Mouse (Mus musculus) heart, adult 2 months (tissue): Measurements from ENCODE around the gene Pigf. TPM values are rescaled to one million over a fixed set of nuclear protein-coding genes. Genes with fewer than 3 reads are reported as not detected.

Experiments used
- DNase-seq, 2 experiments: peaks; one replicate each; pipeline ENCODE4 v3.0.0; 2021
- H3K27ac ChIP-seq: fragments of 200-600 bp; 2 replicates; pipeline ENCODE4 v1.8.1; 2022
- H3K27me3 ChIP-seq: fragments of 200-500 bp; 2 replicates; pipeline ENCODE4 v1.6.1; 2012; ENCODE audit warnings: mild to moderate bottlenecking, low read length, inconsistent platforms, mixed read lengths; ENCODE audit not compliant: control insufficient read depth, insufficient read depth
- H3K36me3 ChIP-seq: fragments of 200-500 bp; 2 replicates; pipeline ENCODE4 v1.6.1; 2012; ENCODE audit warnings: low read length, inconsistent platforms; ENCODE audit not compliant: control insufficient read depth, insufficient read depth
- H3K4me1 ChIP-seq: fragments of 200-500 bp; 2 replicates; pipeline ENCODE4 v1.6.1; 2011; ENCODE audit warnings: low read length; ENCODE audit not compliant: control insufficient read depth, insufficient read depth
- H3K4me3 ChIP-seq: fragments of 200-600 bp; 2 replicates; pipeline ENCODE4 v1.8.1; 2022
- H3K79me2 ChIP-seq: fragments of 200-500 bp; replicated peaks from 2 replicates; pipeline ENCODE4 v1.6.1; 2012; ENCODE audit warnings: mild to moderate bottlenecking, inconsistent platforms, low read length, moderate library complexity, mixed read lengths; ENCODE audit not compliant: control insufficient read depth, insufficient read depth
- H3K9ac ChIP-seq: fragments of 200-500 bp; 2 replicates; pipeline ENCODE4 v1.6.1; 2012; ENCODE audit warnings: low read depth, mild to moderate bottlenecking, control low read depth, inconsistent platforms, low read length, mixed read lengths
- CTCF ChIP-seq: fragments of 200-600 bp; IDR thresholded peaks from 2 replicates; pipeline ENCODE4 v1.8.1; 2022; ENCODE audit warnings: antibody characterized with exemption, mild to moderate bottlenecking, moderate library complexity
- EP300 ChIP-seq: fragments of 200-500 bp; IDR thresholded peaks from 2 replicates; pipeline ENCODE4 v1.6.1; 2011; ENCODE audit warnings: low read depth, low read length, control low read depth; ENCODE audit not compliant: insufficient read depth
- POLR2A ChIP-seq: fragments of 200-500 bp; IDR thresholded peaks from 2 replicates; pipeline ENCODE4 v1.6.1; 2011; ENCODE audit warnings: mild to moderate bottlenecking, low read depth, low read length, control low read depth; ENCODE audit not compliant: insufficient read depth
- WGBS: fragments of 180-500 bp; shearing (Covaris S2); methylation state at CpG from one replicate; pipeline ENCODE4 v1.1.7; 2018; 5-methylcytosine and 5-hydroxymethylcytosine counted together
- intact Hi-C: fragments of 180-260 bp; cut with DNase I; formaldehyde crosslinking; loops from one replicate; pipeline ENCODE4 v1.15.1; 2025
- polyA plus RNA-seq: library from polyadenylated mRNA; depleted of rRNA; stranded (reverse); fragments of >200 nt; gene quantifications from 2 replicates; pipeline ENCODE4 v1.2.3, GENCODE M21; 2012
- total RNA-seq, 2 experiments: library from RNA; stranded (reverse); gene quantifications; 2 replicates each; pipeline ENCODE4 v1.2.3; 2021

Pigf gene
- total and polyA plus RNA-seq, 3 experiments: 2.4 to 5.2 (median 3.4) TPM

GRCm38 (mm10) chr17:86976387-86976786 is 48.8 kb downstream of the Pigf start:
- peaks cover 12% of the 10 kb centered on the region for H3K4me1 ChIP-seq
- H3K27ac ChIP-seq: no peak overlapping the region
- 49% methylated on average over 10 of the region's 10 CpGs for WGBS
- H3K9ac ChIP-seq: no peak overlapping the region
- H3K27me3 ChIP-seq: no peaks in the 10 kb centered on the region
- intact Hi-C loops: no loop called here
- H3K36me3 ChIP-seq: peaks cover 7% of the 10 kb centered on the region
- no peak overlapping the region for H3K4me3 ChIP-seq
- H3K79me2 ChIP-seq: no peaks in the 10 kb centered on the region
- no peak for DNase-seq
- TF ChIP-seq CTCF (no peak), EP300 (no peak), POLR2A (no peak)

- WGBS: 70% methylated on average over 2 of the region's 2 CpGs
- intact Hi-C loops: no loop called here
- TF ChIP-seq CTCF (no peak), EP300 (no peak), POLR2A (no peak)
- Histone ChIP-seq H3K79me2 (no peaks in the 10 kb centered on the region; the same call in none of the 2 replicates), H3K27ac (no peak overlapping the region), H3K4me1 (peaks cover 17% of the 10 kb centered on the region), H3K27me3 (no peaks in the 10 kb centered on the region), H3K4me3 (no peak overlapping the region), H3K9ac (no peak overlapping the region), H3K36me3 (peaks cover 7% of the 10 kb centered on the region; the same call in 1 of the 2 replicates)
- DNase-seq: no peak
Measured at GRCm38 (mm10) chr17:86973097-86973496, 52.1 kb downstream of the Pigf start.

GRCm38 (mm10) chr17:86971860-86972259 is 53.3 kb downstream of the Pigf start:
- TF ChIP-seq EP300 (no peak), POLR2A (no peak), CTCF (no peak)
- Histone ChIP-seq H3K4me3 (no peak overlapping the region), H3K27ac (no peak overlapping the region), H3K9ac (no peak overlapping the region), H3K36me3 (peaks cover 10% of the 10 kb centered on the region; the same call in 1 of the 2 replicates), H3K79me2 (no peaks in the 10 kb centered on the region; the same call in none of the 2 replicates), H3K4me1 (peaks cover 25% of the 10 kb centered on the region), H3K27me3 (no peaks in the 10 kb centered on the region)
- intact Hi-C loops: no loop called here
- DNase-seq: no peak
- WGBS: 90% methylated on average over 7 of the region's 7 CpGs

DNA sequence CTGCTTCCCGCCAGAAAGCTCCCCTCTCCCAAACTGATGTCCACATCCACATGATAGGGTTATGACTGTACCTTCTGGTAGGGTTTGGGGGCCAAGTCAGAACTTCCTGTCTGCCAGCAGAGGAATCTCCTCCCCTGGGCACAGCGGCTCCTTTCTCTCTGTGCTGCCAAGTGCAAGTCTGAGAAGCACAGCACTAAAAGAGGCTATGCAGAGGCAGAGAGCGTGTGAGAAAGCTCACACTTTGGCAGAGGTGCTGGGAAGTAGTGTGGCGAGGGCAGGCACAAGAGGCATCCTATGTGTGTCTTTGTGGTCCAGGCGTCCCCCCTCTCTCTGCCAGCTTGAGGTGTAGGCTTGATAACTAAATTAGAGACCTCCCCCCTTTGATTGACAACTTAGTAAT is 54.2 kb downstream of the Pigf start:
- intact Hi-C loops: no loop called here
- Histone ChIP-seq H3K36me3 (peaks cover 10% of the 10 kb centered on the region; the same call in 1 of the 2 replicates), H3K79me2 (no peaks in the 10 kb centered on the region; the same call in none of the 2 replicates)

DNA sequence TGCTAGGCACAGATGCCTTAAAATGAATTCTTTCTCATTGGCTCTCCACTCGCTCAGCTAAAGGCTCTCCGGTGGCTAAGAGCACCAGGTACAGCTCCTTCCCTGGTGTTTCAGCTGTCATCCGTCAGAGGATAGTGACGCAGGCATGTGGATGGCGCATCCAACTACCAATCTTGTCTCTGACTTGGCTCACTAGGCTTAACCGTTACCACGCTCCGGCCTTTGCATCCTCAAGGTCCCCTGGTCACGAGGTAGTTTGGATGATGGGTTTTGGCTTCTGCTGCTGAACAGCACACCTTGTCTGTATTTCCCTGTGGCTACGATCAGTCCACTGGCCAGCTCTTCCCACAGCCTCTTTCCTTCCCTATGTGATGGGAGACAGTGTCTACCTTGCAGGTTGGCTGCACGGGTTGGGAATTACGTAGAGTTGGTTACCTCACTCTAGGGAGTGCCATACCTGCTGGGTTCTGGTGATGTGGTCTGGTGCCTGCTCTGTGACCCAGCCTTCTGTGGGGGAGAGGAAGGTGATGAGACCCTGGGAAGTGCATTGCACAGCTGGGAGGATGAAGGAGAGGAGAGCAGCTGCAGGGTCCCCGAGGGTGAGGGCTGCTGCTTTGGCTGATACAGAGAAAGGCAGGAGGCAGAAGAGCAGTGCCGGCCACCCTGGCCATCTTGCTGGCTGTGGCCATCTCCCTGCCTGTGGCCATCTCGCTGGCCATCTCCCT is 55.0 kb downstream of the Pigf start:
- intact Hi-C loops: no loop called here
- Histone ChIP-seq H3K27me3 (no peaks in the 10 kb centered on the region), H3K27ac (no peak overlapping the region; the same call in 1 of the 2 replicates), H3K36me3 (peaks cover 10% of the 10 kb centered on the region; the same call in 1 of the 2 replicates), H3K9ac (no peak overlapping the region), H3K4me1 (peaks cover 25% of the 10 kb centered on the region), H3K4me3 (no peak overlapping the region), H3K79me2 (no peaks in the 10 kb centered on the region; the same call in none of the 2 replicates)
- no peak for DNase-seq
- 85% methylated on average over 15 of the region's 15 CpGs for WGBS
- no peak for TF ChIP-seq POLR2A
- TF ChIP-seq EP300: no peak
- TF ChIP-seq CTCF: no peak

More for the DNA sequence above, 54.2 kb downstream of the Pigf start:
- H3K27ac ChIP-seq: no peak overlapping the region
- H3K4me1 ChIP-seq: peaks cover 25% of the 10 kb centered on the region
- DNase-seq: no peak
- H3K27me3 ChIP-seq: no peaks in the 10 kb centered on the region
- 51% methylated on average over 5 of the region's 5 CpGs for WGBS
- H3K4me3 ChIP-seq: no peak overlapping the region
- no peak for TF ChIP-seq EP300
- TF ChIP-seq POLR2A: no peak
- no peak for TF ChIP-seq CTCF
- H3K9ac ChIP-seq: no peak overlapping the region

GRCm38 (mm10) chr17:86969582-86969981 is 55.6 kb downstream of the Pigf start:
- Histone ChIP-seq H3K9ac (no peak overlapping the region), H3K36me3 (peaks cover 10% of the 10 kb centered on the region; the same call in 1 of the 2 replicates), H3K27me3 (no peaks in the 10 kb centered on the region), H3K27ac (peak overlapping the region; percentile 68; the same call in 1 of the 2 replicates), H3K4me1 (peaks cover 25% of the 10 kb centered on the region), H3K79me2 (no peaks in the 10 kb centered on the region; the same call in none of the 2 replicates), H3K4me3 (no peak overlapping the region)
- 39% methylated on average over 5 of the region's 5 CpGs for whole genome bisulfite sequencing
- no peak for TF ChIP-seq CTCF
- TF ChIP-seq POLR2A: no peak
- TF ChIP-seq EP300: no peak
- DNase-seq: peak in 1 of 2 experiments; percentile 70
- intact Hi-C loops: loop anchor here (2.0 to 10.0 kb wide), 2 partner anchors 13 to 475 kb away; partner anchors contain the start of gene Calm2
